Mouse (Mus musculus): Measurements from ENCODE around the gene Rspo4. TPM values are rescaled to one million over a fixed set of nuclear protein-coding genes. Genes with fewer than 3 reads are reported as not detected.

Gene Rspo4
- not detected in 2 replicates for polyA plus RNA-seq (2012; rRNA removed)

DNA sequence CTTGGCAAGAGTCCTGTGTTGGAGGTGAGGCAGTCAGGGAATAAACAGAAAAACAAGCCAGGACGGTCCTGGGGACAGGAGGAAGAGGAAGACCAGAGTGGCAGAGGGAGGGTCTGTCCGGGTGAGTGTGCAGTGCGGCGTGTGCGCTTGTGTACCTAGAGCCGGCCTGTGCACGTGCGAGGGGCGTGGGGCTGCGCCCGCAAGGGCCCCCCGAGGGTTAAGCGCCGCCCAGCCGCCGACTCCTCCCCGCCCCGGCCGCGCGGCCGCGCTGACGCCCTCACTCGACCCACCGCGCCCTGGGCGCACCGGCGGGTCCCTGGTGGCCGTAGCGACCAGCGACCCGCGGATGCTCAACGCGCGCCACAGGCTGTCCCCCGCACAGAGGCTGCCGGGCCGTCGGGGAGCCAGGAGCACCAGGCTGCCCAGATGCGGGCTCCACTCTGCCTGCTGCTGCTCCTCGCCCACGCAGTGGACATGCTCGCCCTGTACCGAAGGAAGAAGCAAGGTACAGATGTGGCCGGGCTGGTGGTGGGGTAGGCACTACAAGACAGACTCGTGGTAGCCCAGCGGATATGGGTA, at the start of gene Rspo4:
Gene Rspo4, plus strand, starts transcription at position 280 of the 579 bp plus-strand sequence.
- no peak within 1 kb of the TSS for H3K27ac ChIP-seq (ENCODE audit: insufficient read depth, low read length)
- no peak for DNase-seq (ENCODE audit: low read depth in 1 of 2, low spot score in 2 of 2)
- 2% methylated on average over 48 of the region's 50 CpGs for WGBS
- no peak within 1 kb of the TSS for H3K4me3 ChIP-seq (ENCODE audit: extremely low read depth, insufficient read depth, insufficient read length)
- H3K27me3 ChIP-seq (ENCODE audit: control insufficient read depth, insufficient read depth, low read length) = no peaks in the 10 kb centered on the region
- no peaks in the 10 kb centered on the region for H3K4me1 ChIP-seq (ENCODE audit: control insufficient read depth, insufficient read depth, insufficient read length)
- H3K36me3 ChIP-seq (ENCODE audit: control insufficient read depth, insufficient read depth, low read length) = no peaks in the 10 kb centered on the region
- TF ChIP-seq POLR2A (IDR thresholded peaks at IDR 0.05; ENCODE audit: low read depth, low read length) = no peak
- no peak for TF ChIP-seq CTCF (IDR thresholded peaks at IDR 0.05; ENCODE audit: extremely low read depth, insufficient read depth, insufficient read length, insufficient replicate concordance)

GRCm38 (mm10) chr2:151815586-151815985, 27.1 kb upstream of the Rspo4 start:
- no peaks in the 10 kb centered on the region for H3K4me1 ChIP-seq (ENCODE audit: control insufficient read depth, insufficient read depth, insufficient read length)
- no peak for TF ChIP-seq CTCF (IDR thresholded peaks at IDR 0.05; ENCODE audit: extremely low read depth, insufficient read depth, insufficient read length, insufficient replicate concordance)
- no peak for TF ChIP-seq POLR2A (IDR thresholded peaks at IDR 0.05; ENCODE audit: low read depth, low read length)
- H3K4me3 ChIP-seq (ENCODE audit: extremely low read depth, insufficient read depth, insufficient read length) = no peak overlapping the region
- H3K36me3 ChIP-seq (ENCODE audit: control insufficient read depth, insufficient read depth, low read length) = no peaks in the 10 kb centered on the region
- no peak overlapping the region for H3K27ac ChIP-seq (ENCODE audit: insufficient read depth, low read length)
- DNase-seq (ENCODE audit: low read depth in 1 of 2, low spot score in 2 of 2) = no peak
- no peaks in the 10 kb centered on the region for H3K27me3 ChIP-seq (ENCODE audit: control insufficient read depth, insufficient read depth, low read length)
- 80% methylated on average over 4 of the region's 4 CpGs for WGBS

- WGBS = 44% methylated on average over 5 of the region's 5 CpGs
- Histone ChIP-seq H3K4me3 (ENCODE audit: extremely low read depth, insufficient read depth, insufficient read length) (no peak overlapping the region), H3K36me3 (ENCODE audit: control insufficient read depth, insufficient read depth, low read length) (no peaks in the 10 kb centered on the region), H3K4me1 (ENCODE audit: control insufficient read depth, insufficient read depth, insufficient read length) (no peaks in the 10 kb centered on the region), H3K27ac (ENCODE audit: insufficient read depth, low read length) (no peak overlapping the region), H3K27me3 (ENCODE audit: control insufficient read depth, insufficient read depth, low read length) (no peaks in the 10 kb centered on the region)
- TF ChIP-seq CTCF (IDR thresholded peaks at IDR 0.05; ENCODE audit: extremely low read depth, insufficient read depth, insufficient read length, insufficient replicate concordance) (no peak), POLR2A (IDR thresholded peaks at IDR 0.05; ENCODE audit: low read depth, low read length) (no peak; the same call in 1 of the 2 replicates)
- DNase-seq (ENCODE audit: low read depth in 1 of 2, low spot score in 2 of 2) = no peak
Measured at GRCm38 (mm10) chr2:151862257-151862810, 19.6 kb downstream of the Rspo4 start.

DNA sequence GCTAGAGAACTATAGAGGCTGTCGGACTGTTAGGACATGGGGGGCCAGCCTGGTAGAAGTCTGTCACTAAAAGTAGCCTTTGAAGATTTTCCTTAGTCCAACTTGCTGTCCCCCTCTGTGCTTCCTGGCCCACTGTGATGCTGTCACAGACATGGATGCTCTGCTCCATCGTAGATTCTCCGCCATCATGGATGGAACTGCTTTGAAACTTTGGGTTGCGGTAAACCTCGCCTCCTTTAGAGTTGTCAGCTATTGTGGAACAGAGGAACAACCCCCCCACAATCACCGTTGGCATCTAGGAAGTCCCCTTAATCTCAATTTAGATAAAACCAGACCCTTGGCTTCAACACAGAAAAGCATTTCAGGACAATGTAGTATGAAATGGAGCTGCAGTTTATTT, 22.2 kb downstream of the Rspo4 start:
- DNase-seq (ENCODE audit: low read depth in 1 of 2, low spot score in 2 of 2) = no peak
- Histone ChIP-seq H3K27ac (ENCODE audit: insufficient read depth, low read length) (no peak overlapping the region), H3K4me1 (ENCODE audit: control insufficient read depth, insufficient read depth, insufficient read length) (no peaks in the 10 kb centered on the region), H3K27me3 (ENCODE audit: control insufficient read depth, insufficient read depth, low read length) (no peaks in the 10 kb centered on the region), H3K4me3 (ENCODE audit: extremely low read depth, insufficient read depth, insufficient read length) (no peak overlapping the region), H3K36me3 (ENCODE audit: control insufficient read depth, insufficient read depth, low read length) (no peaks in the 10 kb centered on the region)
- TF ChIP-seq POLR2A (IDR thresholded peaks at IDR 0.05; ENCODE audit: low read depth, low read length) (no peak), CTCF (IDR thresholded peaks at IDR 0.05; ENCODE audit: extremely low read depth, insufficient read depth, insufficient read length, insufficient replicate concordance) (no peak)
- WGBS = 86% methylated on average over 6 of the region's 6 CpGs

DNA sequence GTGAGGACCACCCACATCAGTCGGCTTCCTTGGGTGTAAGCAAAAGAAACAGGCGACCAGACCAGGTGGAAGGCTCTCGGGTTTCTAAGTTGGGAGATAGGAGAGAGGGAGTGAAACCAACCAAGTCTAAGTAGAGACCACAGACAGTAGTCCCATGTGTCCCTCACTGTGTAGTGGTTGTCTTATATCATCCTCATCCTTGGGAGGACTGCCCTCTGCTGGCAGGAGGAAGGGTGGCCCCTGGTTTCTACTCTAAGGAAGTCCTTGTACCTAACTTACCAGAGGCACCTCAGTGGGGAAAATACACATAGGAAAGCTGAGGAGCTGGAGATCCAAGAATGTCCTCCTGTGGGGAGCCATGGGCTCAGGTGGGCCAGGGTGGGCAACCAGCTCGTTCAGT, 23.8 kb downstream of the Rspo4 start:
- Histone ChIP-seq H3K27me3 (ENCODE audit: control insufficient read depth, insufficient read depth, low read length) (no peaks in the 10 kb centered on the region), H3K4me1 (ENCODE audit: control insufficient read depth, insufficient read depth, insufficient read length) (no peaks in the 10 kb centered on the region), H3K27ac (ENCODE audit: insufficient read depth, low read length) (no peak overlapping the region), H3K36me3 (ENCODE audit: control insufficient read depth, insufficient read depth, low read length) (no peaks in the 10 kb centered on the region), H3K4me3 (ENCODE audit: extremely low read depth, insufficient read depth, insufficient read length) (no peak overlapping the region)
- TF ChIP-seq CTCF (IDR thresholded peaks at IDR 0.05; ENCODE audit: extremely low read depth, insufficient read depth, insufficient read length, insufficient replicate concordance) (no peak), POLR2A (IDR thresholded peaks at IDR 0.05; ENCODE audit: low read depth, low read length) (no peak)
- 40% methylated on average over 4 of the region's 4 CpGs for WGBS
- DNase-seq (ENCODE audit: low read depth in 1 of 2, low spot score in 2 of 2) = no peak

- no peak overlapping the region for H3K27ac ChIP-seq (ENCODE audit: insufficient read depth, low read length)
- H3K36me3 ChIP-seq (ENCODE audit: control insufficient read depth, insufficient read depth, low read length) = no peaks in the 10 kb centered on the region
- WGBS = 84% methylated on average over 8 of the region's 8 CpGs
- no peak for DNase-seq (ENCODE audit: low read depth in 1 of 2, low spot score in 2 of 2)
- no peaks in the 10 kb centered on the region for H3K27me3 ChIP-seq (ENCODE audit: control insufficient read depth, insufficient read depth, low read length)
- no peaks in the 10 kb centered on the region for H3K4me1 ChIP-seq (ENCODE audit: control insufficient read depth, insufficient read depth, insufficient read length)
- no peak overlapping the region for H3K4me3 ChIP-seq (ENCODE audit: extremely low read depth, insufficient read depth, insufficient read length)
- TF ChIP-seq CTCF (IDR thresholded peaks at IDR 0.05; ENCODE audit: extremely low read depth, insufficient read depth, insufficient read length, insufficient replicate concordance) (no peak), POLR2A (IDR thresholded peaks at IDR 0.05; ENCODE audit: low read depth, low read length) (no peak)
Measured at GRCm38 (mm10) chr2:151868196-151868595, 25.5 kb downstream of the Rspo4 start.

GRCm38 (mm10) chr2:151874551-151874950, 31.8 kb downstream of the Rspo4 start:
- Histone ChIP-seq H3K27ac (ENCODE audit: insufficient read depth, low read length) (no peak overlapping the region), H3K4me3 (ENCODE audit: extremely low read depth, insufficient read depth, insufficient read length) (no peak overlapping the region), H3K4me1 (ENCODE audit: control insufficient read depth, insufficient read depth, insufficient read length) (no peaks in the 10 kb centered on the region), H3K27me3 (ENCODE audit: control insufficient read depth, insufficient read depth, low read length) (no peaks in the 10 kb centered on the region), H3K36me3 (ENCODE audit: control insufficient read depth, insufficient read depth, low read length) (no peaks in the 10 kb centered on the region)
- TF ChIP-seq POLR2A (IDR thresholded peaks at IDR 0.05; ENCODE audit: low read depth, low read length) (no peak), CTCF (IDR thresholded peaks at IDR 0.05; ENCODE audit: extremely low read depth, insufficient read depth, insufficient read length, insufficient replicate concordance) (no peak)
- DNase-seq (ENCODE audit: low read depth in 1 of 2, low spot score in 2 of 2) = no peak
